Mouse (Mus musculus) liver, adult 2 months (tissue): Measurements from ENCODE around the gene Tsacc.

Experiments
- CTCF ChIP-seq: fragments of 200-500 bp; IDR thresholded peaks from 2 replicates; pipeline ENCODE4 v1.5.1; 2011; ENCODE audit warnings: low read depth, low read length, control low read depth
- POLR2A ChIP-seq: fragments of 200-500 bp; IDR thresholded peaks from 2 replicates; pipeline ENCODE4 v1.6.1; 2011; ENCODE audit warnings: low read length, control low read depth; ENCODE audit not compliant: insufficient read depth; ENCODE audit errors: extremely low read depth

GRCm38 (mm10) chr3:88238866-88239391 lies 57.9 kb downstream of the Tsacc start:
- TF ChIP-seq CTCF = no peak
- no peak for TF ChIP-seq POLR2A
